Mouse (Mus musculus) embryonic facial prominence, embryonic 15.5 days (tissue): ENCODE measurements around the gene Ttc28. TPM values are rescaled to one million over a fixed set of nuclear protein-coding genes. Genes with fewer than 3 reads are reported as not detected.

ENCODE experiments used
- ATAC-seq: fragments of 200-750 bp; cut with Nextera tagmentation; 2 replicates; pipeline ENCODE4 v1.8.0; 2017; ENCODE audit warnings: low read depth, moderate TSS enrichment; ENCODE audit not compliant: insufficient number of reproducible peaks, low FRiP score, low TSS enrichment
- H3K27ac ChIP-seq: fragments of 300-500 bp; sonication (generic); replicated peaks from 2 replicates; pipeline ENCODE4 v1.5.1; 2015; ENCODE audit warnings: mild to moderate bottlenecking, inconsistent platforms
- H3K27me3 ChIP-seq: fragments of 300-500 bp; sonication (generic); 2 replicates; pipeline ENCODE4 v1.6.1; 2015; ENCODE audit warnings: inconsistent platforms
- H3K36me3 ChIP-seq: fragments of 300-500 bp; sonication (generic); 2 replicates; pipeline ENCODE4 v1.6.1; 2015; ENCODE audit warnings: mild to moderate bottlenecking, inconsistent platforms
- H3K4me1 ChIP-seq: fragments of 300-500 bp; sonication (generic); 2 replicates; pipeline ENCODE4 v1.6.1; 2015; ENCODE audit warnings: inconsistent platforms
- H3K4me2 ChIP-seq: fragments of 300-500 bp; sonication (generic); replicated peaks from 2 replicates; pipeline ENCODE4 v1.6.1; 2015; ENCODE audit warnings: mild to moderate bottlenecking, inconsistent platforms
- H3K4me3 ChIP-seq: fragments of 300-500 bp; sonication (generic); replicated peaks from 2 replicates; pipeline ENCODE4 v1.5.1; 2015; ENCODE audit warnings: mild to moderate bottlenecking, inconsistent platforms
- H3K9ac ChIP-seq: fragments of 300-500 bp; sonication (generic); 2 replicates; pipeline ENCODE4 v1.6.1; 2015; ENCODE audit warnings: inconsistent platforms
- H3K9me3 ChIP-seq: fragments of 300-500 bp; sonication (generic); replicated peaks from 2 replicates; pipeline ENCODE4 v1.6.1; 2016; ENCODE audit warnings: inconsistent platforms
- whole genome bisulfite sequencing: fragments of 180-500 bp; shearing (Covaris S2); methylation state at CpG from one replicate; pipeline ENCODE4 v1.1.7; 2015; 5-methylcytosine and 5-hydroxymethylcytosine counted together
- polyA plus RNA-seq: library from polyadenylated mRNA; unstranded; fragments of >200 nt; fragmentation: Nextera tagmentation; extraction: Ambion mirVana; gene quantifications from 2 replicates; pipeline ENCODE4 v1.2.1, GENCODE M21; 2015

Ttc28 gene
- polyA plus RNA-seq, 1 experiment from 2014 or later, result 12.7 TPM

GRCm38 (mm10) chr5:110888596-110888995 is 9.0 kb downstream of the Ttc28 start:
- Histone ChIP-seq H3K27me3 (no peaks in the 10 kb centered on the region), H3K9ac (no peak overlapping the region), H3K36me3 (peaks cover 21% of the 10 kb centered on the region; the same call in 1 of the 2 replicates), H3K9me3 (no peaks in the 10 kb centered on the region), H3K27ac (no peak overlapping the region), H3K4me2 (no peak overlapping the region), H3K4me1 (no peaks in the 10 kb centered on the region), H3K4me3 (no peak overlapping the region)
- ATAC-seq, result no peak
- 80% methylated on average over 4 of the region's 4 CpGs for WGBS

GRCm38 (mm10) chr5:110889945-110890344 is 10.3 kb downstream of the Ttc28 start:
- H3K4me1 ChIP-seq, result no peaks in the 10 kb centered on the region
- peaks cover 33% of the 10 kb centered on the region; the same call in 1 of the 2 replicates for H3K36me3 ChIP-seq
- no peak overlapping the region for H3K9ac ChIP-seq
- no peaks in the 10 kb centered on the region for H3K9me3 ChIP-seq
- H3K27me3 ChIP-seq, result no peaks in the 10 kb centered on the region
- WGBS, result 88% methylated on average over 1 of the region's 1 CpGs
- no peak for ATAC-seq
- no peak overlapping the region for H3K27ac ChIP-seq
- H3K4me2 ChIP-seq, result no peak overlapping the region
- no peak overlapping the region for H3K4me3 ChIP-seq

GRCm38 (mm10) chr5:110890561-110890960 is 11.0 kb downstream of the Ttc28 start:
- WGBS, result 93% methylated on average over 3 of the region's 3 CpGs
- no peak overlapping the region for H3K9ac ChIP-seq
- H3K4me1 ChIP-seq, result no peaks in the 10 kb centered on the region
- H3K9me3 ChIP-seq, result no peaks in the 10 kb centered on the region
- peaks cover 37% of the 10 kb centered on the region; the same call in 1 of the 2 replicates for H3K36me3 ChIP-seq
- no peak overlapping the region for H3K4me3 ChIP-seq
- H3K4me2 ChIP-seq, result no peak overlapping the region
- no peak for ATAC-seq
- no peaks in the 10 kb centered on the region for H3K27me3 ChIP-seq
- H3K27ac ChIP-seq, result no peak overlapping the region

- Histone ChIP-seq H3K4me3 (no peak overlapping the region), H3K4me2 (no peak overlapping the region), H3K4me1 (peaks cover 8% of the 10 kb centered on the region), H3K27ac (peak overlapping the region; percentile 65), H3K27me3 (no peaks in the 10 kb centered on the region), H3K9ac (no peak overlapping the region), H3K9me3 (no peaks in the 10 kb centered on the region), H3K36me3 (peaks cover 37% of the 10 kb centered on the region; the same call in 1 of the 2 replicates)
- ATAC-seq, result no peak
- 34% methylated on average over 7 of the region's 7 CpGs for WGBS
Observed at GRCm38 (mm10) chr5:110897114-110897788, 17.6 kb downstream of the Ttc28 start.

GRCm38 (mm10) chr5:110898169-110898568 is 18.6 kb downstream of the Ttc28 start:
- peaks cover 8% of the 10 kb centered on the region for H3K4me1 ChIP-seq
- peak; percentile 78 for ATAC-seq
- H3K9me3 ChIP-seq, result no peaks in the 10 kb centered on the region
- no peak overlapping the region for H3K9ac ChIP-seq
- H3K36me3 ChIP-seq, result peaks cover 28% of the 10 kb centered on the region; the same call in 1 of the 2 replicates
- H3K4me2 ChIP-seq, result 0 out of 2 replicates have a peak overlapping the region, but pooled peaks have one; percentile 15
- H3K4me3 ChIP-seq, result no peak overlapping the region
- H3K27ac ChIP-seq, result peak overlapping the region; percentile 68; the same call in 1 of the 2 replicates
- no peaks in the 10 kb centered on the region for H3K27me3 ChIP-seq
- WGBS, result 25% methylated on average over 7 of the region's 7 CpGs

GRCm38 (mm10) chr5:110898785-110899184 is 19.2 kb downstream of the Ttc28 start:
- no peaks in the 10 kb centered on the region for H3K27me3 ChIP-seq
- no peak overlapping the region for H3K4me3 ChIP-seq
- H3K4me2 ChIP-seq, result no peak overlapping the region
- H3K9me3 ChIP-seq, result no peaks in the 10 kb centered on the region
- H3K4me1 ChIP-seq, result peaks cover 8% of the 10 kb centered on the region
- peaks cover 21% of the 10 kb centered on the region; the same call in 1 of the 2 replicates for H3K36me3 ChIP-seq
- ATAC-seq, result no peak
- no peak overlapping the region for H3K9ac ChIP-seq
- H3K27ac ChIP-seq, result peak overlapping the region; percentile 51
- WGBS, result 54% methylated on average over 4 of the region's 4 CpGs

GRCm38 (mm10) chr5:110900331-110900730 is 20.7 kb downstream of the Ttc28 start:
- Histone ChIP-seq H3K36me3 (peaks cover 9% of the 10 kb centered on the region), H3K27ac (no peak overlapping the region), H3K27me3 (no peaks in the 10 kb centered on the region), H3K9me3 (no peaks in the 10 kb centered on the region), H3K4me2 (no peak overlapping the region), H3K4me3 (no peak overlapping the region), H3K9ac (no peak overlapping the region), H3K4me1 (peaks cover 8% of the 10 kb centered on the region)
- no peak for ATAC-seq

GRCm38 (mm10) chr5:110906708-110907107 is 27.1 kb downstream of the Ttc28 start:
- 91% methylated on average over 1 of the region's 1 CpGs for WGBS

GRCm38 (mm10) chr5:110908879-110909278 is 29.3 kb downstream of the Ttc28 start:
- Histone ChIP-seq H3K9me3 (no peaks in the 10 kb centered on the region), H3K27ac (no peak overlapping the region), H3K9ac (no peak overlapping the region), H3K36me3 (peaks cover 11% of the 10 kb centered on the region), H3K4me1 (no peaks in the 10 kb centered on the region), H3K27me3 (no peaks in the 10 kb centered on the region), H3K4me2 (no peak overlapping the region), H3K4me3 (no peak overlapping the region)
- no peak for ATAC-seq

More at GRCm38 (mm10) chr5:110906708-110907107, 27.1 kb downstream of the Ttc28 start:
- H3K36me3 ChIP-seq, result peaks cover 11% of the 10 kb centered on the region
- no peak overlapping the region for H3K4me3 ChIP-seq
- no peak overlapping the region for H3K9ac ChIP-seq
- H3K9me3 ChIP-seq, result no peaks in the 10 kb centered on the region
- H3K4me2 ChIP-seq, result no peak overlapping the region
- no peak for ATAC-seq
- no peak overlapping the region for H3K27ac ChIP-seq
- no peaks in the 10 kb centered on the region for H3K27me3 ChIP-seq
- H3K4me1 ChIP-seq, result no peaks in the 10 kb centered on the region

- 86% methylated on average over 4 of the region's 4 CpGs for WGBS
- no peaks in the 10 kb centered on the region for H3K9me3 ChIP-seq
- no peak overlapping the region for H3K9ac ChIP-seq
- no peak overlapping the region for H3K4me3 ChIP-seq
- H3K4me2 ChIP-seq, result no peak overlapping the region
- no peaks in the 10 kb centered on the region for H3K4me1 ChIP-seq
- H3K27ac ChIP-seq, result no peak overlapping the region
- H3K36me3 ChIP-seq, result peaks cover 11% of the 10 kb centered on the region
- ATAC-seq, result no peak
- no peaks in the 10 kb centered on the region for H3K27me3 ChIP-seq
Observed at GRCm38 (mm10) chr5:110909955-110910589, 30.5 kb downstream of the Ttc28 start.

GRCm38 (mm10) chr5:110914859-110915258 is 35.3 kb downstream of the Ttc28 start:
- 84% methylated on average over 11 of the region's 11 CpGs for WGBS
- no peaks in the 10 kb centered on the region for H3K36me3 ChIP-seq
- no peak overlapping the region for H3K4me3 ChIP-seq
- H3K9ac ChIP-seq, result no peak overlapping the region
- H3K27ac ChIP-seq, result no peak overlapping the region
- H3K4me2 ChIP-seq, result no peak overlapping the region
- H3K4me1 ChIP-seq, result peaks cover 4% of the 10 kb centered on the region; the same call in 1 of the 2 replicates
- no peaks in the 10 kb centered on the region for H3K27me3 ChIP-seq
- no peak for ATAC-seq
- H3K9me3 ChIP-seq, result no peaks in the 10 kb centered on the region
